Mouse (Mus musculus): ENCODE results near the gene Aldh4a1. TPM values are rescaled to one million over a fixed set of nuclear protein-coding genes. Genes with fewer than 3 reads are reported as not detected.

The Aldh4a1 gene
- polyA plus RNA-seq, 1 experiment from 2014 or later: 30.7 TPM

- Histone ChIP-seq H3K9me3 (no peaks in the 10 kb centered on the region), H3K27ac (no peak overlapping the region), H3K4me1 (0 out of 2 replicates have a peak, but pooled peaks cover 3% of the 10 kb centered on the region), H3K27me3 (replicated peaks) (no peaks in the 10 kb centered on the region), H3K9ac (no peak overlapping the region), H3K4me2 (no peak overlapping the region), H3K36me3 (no peaks in the 10 kb centered on the region), H3K4me3 (replicated peaks) (no peak overlapping the region)
- WGBS: 30% methylated on average over 7 of the region's 7 CpGs
- no peak for ATAC-seq (ENCODE audit: insufficient read depth, low FRiP score, low read depth)
These were observed 67.1 kb downstream of the Aldh4a1 start for GRCm38 (mm10) chr4:139689627-139690269.

- Histone ChIP-seq H3K4me3 (replicated peaks) (no peak overlapping the region), H3K9ac (no peak overlapping the region), H3K27me3 (replicated peaks) (no peaks in the 10 kb centered on the region), H3K27ac (no peak overlapping the region), H3K9me3 (no peaks in the 10 kb centered on the region), H3K4me2 (no peak overlapping the region), H3K36me3 (no peaks in the 10 kb centered on the region), H3K4me1 (0 out of 2 replicates have a peak, but pooled peaks cover 3% of the 10 kb centered on the region)
- WGBS: 45% methylated on average over 5 of the region's 5 CpGs
- ATAC-seq (ENCODE audit: insufficient read depth, low FRiP score, low read depth): no peak
These were observed 70.6 kb downstream of the Aldh4a1 start for GRCm38 (mm10) chr4:139693315-139693714.

GRCm38 (mm10) chr4:139697755-139698154 is 75.1 kb downstream of the Aldh4a1 start:
- ATAC-seq (ENCODE audit: insufficient read depth, low FRiP score, low read depth): no peak
- H3K4me3 ChIP-seq (replicated peaks): no peak overlapping the region
- H3K9ac ChIP-seq: no peak overlapping the region
- 7% methylated on average over 9 of the region's 9 CpGs for WGBS
- no peaks in the 10 kb centered on the region for H3K9me3 ChIP-seq
- H3K36me3 ChIP-seq: no peaks in the 10 kb centered on the region
- H3K27me3 ChIP-seq (replicated peaks): no peaks in the 10 kb centered on the region
- H3K4me2 ChIP-seq: no peak overlapping the region
- H3K4me1 ChIP-seq: no peaks in the 10 kb centered on the region
- H3K27ac ChIP-seq: no peak overlapping the region

DNA sequence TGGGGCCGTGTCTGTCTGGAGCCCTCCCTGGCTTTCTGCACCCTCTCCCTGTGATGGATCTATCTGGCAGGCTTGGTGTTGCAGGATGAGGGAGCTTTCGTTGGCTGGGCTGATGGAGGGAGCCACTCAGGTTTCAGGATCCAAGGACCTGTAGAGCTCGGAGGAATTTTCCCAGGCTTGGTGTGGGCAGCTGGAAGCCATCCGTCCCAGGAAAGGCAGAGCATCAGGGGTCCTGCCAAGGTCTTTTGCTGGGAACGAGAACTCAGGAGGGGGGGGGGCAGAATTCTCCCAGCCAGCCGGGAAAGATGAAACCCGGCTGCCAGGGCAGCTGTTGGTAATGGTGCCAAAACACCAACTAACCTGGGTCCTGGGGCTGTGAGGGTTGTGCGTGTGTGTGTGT is 75.9 kb downstream of the Aldh4a1 start:
- Histone ChIP-seq H3K9ac (no peak overlapping the region), H3K27me3 (replicated peaks) (no peaks in the 10 kb centered on the region), H3K4me2 (no peak overlapping the region), H3K36me3 (no peaks in the 10 kb centered on the region), H3K27ac (no peak overlapping the region), H3K4me1 (no peaks in the 10 kb centered on the region), H3K9me3 (no peaks in the 10 kb centered on the region), H3K4me3 (replicated peaks) (no peak overlapping the region)
- ATAC-seq (ENCODE audit: insufficient read depth, low FRiP score, low read depth): no peak
- WGBS: 34% methylated on average over 8 of the region's 8 CpGs

Small RNAs within 50 kb of the gene (microRNA-seq; reads per million reads assigned to microRNA genes)
- not detected for gene Gm25571
- gene Mir7020: not detected

Other genes starting within 250 kb of the Aldh4a1 start
- gene Iffo2, start 92.3 kb upstream of the Aldh4a1 start, polyA plus RNA-seq (2015; fragmentation: Nextera tagmentation; extraction: Ambion mirVana): 2.2 and 4.2 TPM in 2 replicates
- gene Gm21969, start 19.7 kb upstream of the Aldh4a1 start, polyA plus RNA-seq (2015; fragmentation: Nextera tagmentation; extraction: Ambion mirVana): not detected in 2 replicates
- gene Tas1r2, start 30.7 kb downstream of the Aldh4a1 start, polyA plus RNA-seq (2015; fragmentation: Nextera tagmentation; extraction: Ambion mirVana): not detected in 2 replicates
- 0.03 and 0.04 TPM in 2 replicates for gene Pax7, start 210.7 kb downstream of the Aldh4a1 start, polyA plus RNA-seq (2015; fragmentation: Nextera tagmentation; extraction: Ambion mirVana)

Data from stomach, embryonic 15.5 days (tissue).